In the genomic region with DNA sequence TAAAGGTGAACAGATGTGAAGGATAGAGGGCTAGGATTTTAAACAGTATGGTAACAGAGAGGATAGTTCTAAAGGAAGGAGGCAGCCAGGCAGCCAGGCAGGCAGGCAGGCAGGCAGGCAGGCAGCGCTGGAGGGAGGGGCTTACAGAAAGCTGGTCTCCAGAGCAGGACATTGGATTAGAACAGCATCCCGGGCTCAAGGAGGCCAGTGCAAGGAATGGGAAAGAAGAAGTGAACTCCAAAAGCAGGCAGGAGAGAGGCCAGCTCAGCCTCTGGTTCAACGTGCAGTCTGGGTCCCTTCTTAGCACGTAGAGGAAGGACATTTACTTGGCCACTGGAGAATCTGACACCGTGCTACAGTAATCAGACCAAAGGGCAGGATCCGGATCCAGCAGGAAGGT, we compare ENCODE assay signal across 11 mouse cellular contexts. TPM values are rescaled to one million over a fixed set of nuclear protein-coding genes. Genes with fewer than 3 reads are reported as not detected.
"Had no signal": no experiment of that assay in that cellular context is flagged by ENCODE, and none has a peak within 500 bp of the region (broad histone marks: within the 10 kb centered on the region; RNA-seq: fewer than 3 reads in every experiment).

No protein-coding gene starts in this region.

- DNase-seq: liver; liver, embryonic 13.5 days; liver, postnatal 0 days; thymus, adult 2 months; thymus, postnatal 25 days had no signal

- H3K9me3 ChIP-seq: limb, embryonic 12.5 days; liver, embryonic 13.5 days; midbrain, embryonic 13.5 days; neural tube, embryonic 12.5 days had no signal

- H3K27me3 ChIP-seq: limb, embryonic 12.5 days; liver, embryonic 13.5 days; neural tube, embryonic 12.5 days had no signal

- ATAC-seq: intestine, postnatal 0 days; liver, postnatal 0 days; midbrain, embryonic 13.5 days had no signal

- H3K27ac ChIP-seq: layer of hippocampus, adult 2 months; limb, embryonic 12.5 days; liver, embryonic 13.5 days; midbrain, embryonic 13.5 days; neural tube, embryonic 12.5 days had no signal

- H3K4me3 ChIP-seq: layer of hippocampus, adult 2 months; limb, embryonic 12.5 days; liver, embryonic 13.5 days; midbrain, embryonic 13.5 days; myocyte; neural tube, embryonic 12.5 days had no signal

- H3K4me1 ChIP-seq: limb, embryonic 12.5 days had no signal

- H3K4me2 ChIP-seq: limb, embryonic 12.5 days; liver, embryonic 13.5 days; midbrain, embryonic 13.5 days; neural tube, embryonic 12.5 days had no signal

- H3K9ac ChIP-seq: limb, embryonic 12.5 days; liver, embryonic 13.5 days; liver, postnatal 0 days; midbrain, embryonic 13.5 days; neural tube, embryonic 12.5 days had no signal

- H3K36me3 ChIP-seq: limb, embryonic 12.5 days; liver, embryonic 13.5 days; midbrain, embryonic 13.5 days; neural tube, embryonic 12.5 days had no signal

RNA-seq across cellular contexts. Expression of a gene that starts 48.9 kb away (rescaled TPM):
- polyA plus RNA-seq: liver, postnatal 0 days; myocyte had no signal
